Mouse (Mus musculus): ENCODE measurements around the gene Dtd2. TPM values are rescaled to one million over a fixed set of nuclear protein-coding genes. Genes with fewer than 3 reads are reported as not detected.

The Dtd2 gene
- polyA plus RNA-seq, 1 experiment from 2014 or later, result 28.5 TPM

- no peak overlapping the region for H3K4me3 ChIP-seq (ENCODE audit: low read depth, low read length)
- no peak overlapping the region for H3K27ac ChIP-seq (ENCODE audit: low read depth, low read length)
- no peak for TF ChIP-seq CTCF (IDR thresholded peaks at IDR 0.05; ENCODE audit: low read depth)
- no peak overlapping the region for H3K9ac ChIP-seq (ENCODE audit: low read depth, low read length)
- no peak overlapping the region for H3K4me2 ChIP-seq (replicated peaks; ENCODE audit: low read depth)
- H3K36me3 ChIP-seq (ENCODE audit: control insufficient read depth, insufficient read depth), result no peaks in the 10 kb centered on the region; the same call in 1 of the 2 replicates
- H3K9me3 ChIP-seq (ENCODE audit: control insufficient read depth), result no peaks in the 10 kb centered on the region
- no peaks in the 10 kb centered on the region for H3K4me1 ChIP-seq (replicated peaks; ENCODE audit: control insufficient read depth, insufficient read depth, low read length)
- H3K27me3 ChIP-seq (replicated peaks; ENCODE audit: control insufficient read depth, insufficient read depth, low read length), result no peaks in the 10 kb centered on the region
- WGBS, result 87% methylated on average over 2 of the region's 2 CpGs
- no peak for ATAC-seq
These were observed 15.7 kb downstream of the Dtd2 start for GRCm38 (mm10) chr12:51990629-51991028.

GRCm38 (mm10) chr12:51988536-51988935 lies 17.8 kb downstream of the Dtd2 start:
- no peaks in the 10 kb centered on the region for H3K4me1 ChIP-seq (replicated peaks; ENCODE audit: control insufficient read depth, insufficient read depth, low read length)
- WGBS, result 80% methylated on average over 5 of the region's 5 CpGs
- no peak overlapping the region for H3K27ac ChIP-seq (ENCODE audit: low read depth, low read length)
- no peak for ATAC-seq
- H3K4me3 ChIP-seq (ENCODE audit: low read depth, low read length), result no peak overlapping the region
- no peaks in the 10 kb centered on the region for H3K9me3 ChIP-seq (ENCODE audit: control insufficient read depth)
- no peak overlapping the region for H3K4me2 ChIP-seq (replicated peaks; ENCODE audit: low read depth)
- TF ChIP-seq CTCF (IDR thresholded peaks at IDR 0.05; ENCODE audit: low read depth), result no peak
- H3K9ac ChIP-seq (ENCODE audit: low read depth, low read length), result no peak overlapping the region
- H3K27me3 ChIP-seq (replicated peaks; ENCODE audit: control insufficient read depth, insufficient read depth, low read length), result no peaks in the 10 kb centered on the region
- H3K36me3 ChIP-seq (ENCODE audit: control insufficient read depth, insufficient read depth), result no peaks in the 10 kb centered on the region; the same call in 1 of the 2 replicates

- no peak for TF ChIP-seq CTCF (IDR thresholded peaks at IDR 0.05; ENCODE audit: low read depth)
- no peak overlapping the region for H3K4me3 ChIP-seq (ENCODE audit: low read depth, low read length)
- no peak overlapping the region for H3K9ac ChIP-seq (ENCODE audit: low read depth, low read length)
- H3K9me3 ChIP-seq (ENCODE audit: control insufficient read depth), result no peaks in the 10 kb centered on the region
- no peaks in the 10 kb centered on the region for H3K27me3 ChIP-seq (replicated peaks; ENCODE audit: control insufficient read depth, insufficient read depth, low read length)
- WGBS, result 51% methylated on average over 4 of the region's 4 CpGs
- ATAC-seq, result no peak
- no peaks in the 10 kb centered on the region for H3K4me1 ChIP-seq (replicated peaks; ENCODE audit: control insufficient read depth, insufficient read depth, low read length)
- no peak overlapping the region for H3K27ac ChIP-seq (ENCODE audit: low read depth, low read length)
- H3K36me3 ChIP-seq (ENCODE audit: control insufficient read depth, insufficient read depth), result no peaks in the 10 kb centered on the region
- no peak overlapping the region for H3K4me2 ChIP-seq (replicated peaks; ENCODE audit: low read depth)
These were observed 20.5 kb downstream of the Dtd2 start for GRCm38 (mm10) chr12:51985826-51986225.

- H3K4me3 ChIP-seq (ENCODE audit: low read depth, low read length), result no peak overlapping the region
- H3K27me3 ChIP-seq (replicated peaks; ENCODE audit: control insufficient read depth, insufficient read depth, low read length), result no peaks in the 10 kb centered on the region
- H3K27ac ChIP-seq (ENCODE audit: low read depth, low read length), result no peak overlapping the region
- no peaks in the 10 kb centered on the region for H3K4me1 ChIP-seq (replicated peaks; ENCODE audit: control insufficient read depth, insufficient read depth, low read length)
- H3K4me2 ChIP-seq (replicated peaks; ENCODE audit: low read depth), result no peak overlapping the region
- H3K9ac ChIP-seq (ENCODE audit: low read depth, low read length), result no peak overlapping the region
- WGBS, result 88% methylated on average over 3 of the region's 3 CpGs
- no peaks in the 10 kb centered on the region for H3K9me3 ChIP-seq (ENCODE audit: control insufficient read depth)
- H3K36me3 ChIP-seq (ENCODE audit: control insufficient read depth, insufficient read depth), result no peaks in the 10 kb centered on the region
- no peak for TF ChIP-seq CTCF (IDR thresholded peaks at IDR 0.05; ENCODE audit: low read depth)
- ATAC-seq, result no peak
These were observed 21.0 kb downstream of the Dtd2 start for GRCm38 (mm10) chr12:51985163-51985748.

- no peak for ATAC-seq
- no peak for TF ChIP-seq CTCF (IDR thresholded peaks at IDR 0.05; ENCODE audit: low read depth)
- no peaks in the 10 kb centered on the region for H3K36me3 ChIP-seq (ENCODE audit: control insufficient read depth, insufficient read depth)
- no peak overlapping the region for H3K4me3 ChIP-seq (ENCODE audit: low read depth, low read length)
- 95% methylated on average over 1 of the region's 1 CpGs for WGBS
- H3K9me3 ChIP-seq (ENCODE audit: control insufficient read depth), result no peaks in the 10 kb centered on the region
- H3K4me2 ChIP-seq (replicated peaks; ENCODE audit: low read depth), result no peak overlapping the region
- no peak overlapping the region for H3K9ac ChIP-seq (ENCODE audit: low read depth, low read length)
- H3K27me3 ChIP-seq (replicated peaks; ENCODE audit: control insufficient read depth, insufficient read depth, low read length), result no peaks in the 10 kb centered on the region
- no peak overlapping the region for H3K27ac ChIP-seq (ENCODE audit: low read depth, low read length)
- H3K4me1 ChIP-seq (replicated peaks; ENCODE audit: control insufficient read depth, insufficient read depth, low read length), result no peaks in the 10 kb centered on the region
These were observed 22.7 kb downstream of the Dtd2 start for GRCm38 (mm10) chr12:51983625-51984024.

GRCm38 (mm10) chr12:51976531-51976930 lies 29.8 kb downstream of the Dtd2 start:
- Histone ChIP-seq H3K9me3 (ENCODE audit: control insufficient read depth) (no peaks in the 10 kb centered on the region), H3K27ac (ENCODE audit: low read depth, low read length) (no peak overlapping the region), H3K4me3 (ENCODE audit: low read depth, low read length) (no peak overlapping the region), H3K4me2 (replicated peaks; ENCODE audit: low read depth) (no peak overlapping the region), H3K9ac (ENCODE audit: low read depth, low read length) (no peak overlapping the region), H3K36me3 (ENCODE audit: control insufficient read depth, insufficient read depth) (no peaks in the 10 kb centered on the region), H3K27me3 (replicated peaks; ENCODE audit: control insufficient read depth, insufficient read depth, low read length) (no peaks in the 10 kb centered on the region), H3K4me1 (replicated peaks; ENCODE audit: control insufficient read depth, insufficient read depth, low read length) (no peaks in the 10 kb centered on the region)
- ATAC-seq, result no peak
- TF ChIP-seq CTCF (IDR thresholded peaks at IDR 0.05; ENCODE audit: low read depth), result no peak
- 55% methylated on average over 9 of the region's 9 CpGs for WGBS

GRCm38 (mm10) chr12:51974381-51974780 lies 31.9 kb downstream of the Dtd2 start:
- Histone ChIP-seq H3K4me1 (replicated peaks; ENCODE audit: control insufficient read depth, insufficient read depth, low read length) (no peaks in the 10 kb centered on the region), H3K4me3 (ENCODE audit: low read depth, low read length) (no peak overlapping the region), H3K27ac (ENCODE audit: low read depth, low read length) (no peak overlapping the region), H3K9ac (ENCODE audit: low read depth, low read length) (no peak overlapping the region), H3K36me3 (ENCODE audit: control insufficient read depth, insufficient read depth) (no peaks in the 10 kb centered on the region), H3K4me2 (replicated peaks; ENCODE audit: low read depth) (no peak overlapping the region), H3K27me3 (replicated peaks; ENCODE audit: control insufficient read depth, insufficient read depth, low read length) (no peaks in the 10 kb centered on the region), H3K9me3 (ENCODE audit: control insufficient read depth) (no peaks in the 10 kb centered on the region)
- no peak for ATAC-seq
- TF ChIP-seq CTCF (IDR thresholded peaks at IDR 0.05; ENCODE audit: low read depth), result no peak
- 97% methylated on average over 1 of the region's 1 CpGs for WGBS

Data from intestine, postnatal 0 days (tissue).